Mouse (Mus musculus) kidney, embryonic 15.5 days (tissue): ENCODE data around the gene Gm21789. TPM values are rescaled to one million over a fixed set of nuclear protein-coding genes. Genes with fewer than 3 reads are reported as not detected.
"Not testable (repeated sequence)": the region's sequence is repeated elsewhere in the genome, so short reads cannot be mapped to it uniquely, and the experiment has no call there.

Source experiments
- ATAC-seq: fragments of 200-750 bp; cut with Nextera tagmentation; replicated peaks from 2 replicates; pipeline ENCODE4 v1.8.0; 2017; ENCODE audit warnings: moderate TSS enrichment; ENCODE audit not compliant: low FRiP score
- H3K27ac ChIP-seq: fragments of 300-500 bp; sonication (generic); 2 replicates; pipeline ENCODE4 v1.5.1; 2015; ENCODE audit warnings: mild to moderate bottlenecking, inconsistent platforms
- H3K27me3 ChIP-seq: fragments of 300-500 bp; sonication (generic); 2 replicates; pipeline ENCODE4 v1.6.1; 2015; ENCODE audit warnings: inconsistent platforms
- H3K36me3 ChIP-seq: fragments of 300-500 bp; sonication (generic); 2 replicates; pipeline ENCODE4 v1.6.1; 2015; ENCODE audit warnings: inconsistent platforms
- H3K4me1 ChIP-seq: fragments of 300-500 bp; sonication (generic); 2 replicates; pipeline ENCODE4 v1.6.1; 2015; ENCODE audit warnings: inconsistent platforms
- H3K4me2 ChIP-seq: fragments of 300-500 bp; sonication (generic); 2 replicates; pipeline ENCODE4 v1.6.1; 2015; ENCODE audit warnings: moderate library complexity, mild to moderate bottlenecking, inconsistent platforms
- H3K4me3 ChIP-seq: fragments of 300-500 bp; sonication (generic); replicated peaks from 2 replicates; pipeline ENCODE4 v1.5.1; 2015; ENCODE audit warnings: mild to moderate bottlenecking, inconsistent platforms
- H3K9ac ChIP-seq: fragments of 300-500 bp; sonication (generic); 2 replicates; pipeline ENCODE4 v1.6.1; 2015; ENCODE audit warnings: mild to moderate bottlenecking, inconsistent platforms
- H3K9me3 ChIP-seq: fragments of 300-500 bp; sonication (generic); replicated peaks from 2 replicates; pipeline ENCODE4 v1.6.1; 2016; ENCODE audit warnings: inconsistent platforms
- WGBS: fragments of 180-500 bp; shearing (Covaris S2); methylation state at CpG from one replicate; pipeline ENCODE4 v1.1.7; 2015; ENCODE audit warnings: mixed read lengths; 5-methylcytosine and 5-hydroxymethylcytosine counted together
- polyA plus RNA-seq: library from polyadenylated mRNA; unstranded; fragments of >200 nt; fragmentation: Nextera tagmentation; extraction: Ambion mirVana; gene quantifications from 2 replicates; pipeline ENCODE4 v1.2.1, GENCODE M21; 2015

Gm21789 gene
- not detected in 2 replicates for polyA plus RNA-seq

DNA sequence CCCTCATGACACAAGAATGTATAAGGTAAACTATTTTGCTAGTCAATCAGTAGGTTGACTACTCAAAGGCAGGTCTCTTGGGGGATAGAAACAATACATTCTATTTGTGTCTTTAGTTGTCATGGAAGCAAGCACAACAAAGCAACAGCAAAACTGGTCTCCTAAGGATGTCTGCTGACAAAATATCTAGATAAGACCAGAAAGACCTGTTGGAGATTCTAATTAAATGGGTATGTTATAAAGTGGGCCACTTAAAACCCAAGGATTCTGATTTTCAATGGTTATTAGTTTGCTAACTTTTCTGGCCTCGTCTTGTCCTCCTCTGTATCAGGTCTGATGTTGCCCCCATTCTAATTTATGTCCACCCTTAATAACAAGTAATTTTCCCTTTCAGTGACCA is at the start of gene Gm21789:
Gm21789 (plus strand) TSS at position 301 of the 400 bp plus-strand sequence.
- WGBS, result no CpG with 5 or more reads among the region's 1 CpGs
- H3K27me3 ChIP-seq, H3K27ac ChIP-seq: not testable (repeated sequence)

DNA sequence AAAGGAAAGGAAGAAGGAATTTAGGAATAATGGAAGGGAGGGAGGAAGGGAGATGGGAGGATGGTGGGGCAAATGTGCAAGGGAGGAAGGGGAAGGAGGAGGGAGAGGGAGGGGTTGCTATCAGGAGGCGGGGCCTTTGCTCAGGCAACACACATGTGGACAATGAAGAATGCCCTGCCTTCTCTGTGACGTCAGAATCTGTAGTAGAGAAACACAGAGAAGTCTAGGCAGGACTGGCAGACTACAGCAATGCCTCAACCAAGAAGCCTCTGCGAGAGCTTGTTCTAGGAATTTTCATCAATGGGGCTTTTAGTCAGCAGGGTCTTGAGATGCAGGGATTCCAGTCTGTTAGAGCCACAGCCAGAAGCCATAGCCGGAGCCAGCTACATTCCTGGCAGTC is 47.2 kb upstream of the Gm21789 start, which contains the start of gene Btbd35f30:
Btbd35f30 (plus strand) TSS at position 301 of the 400 bp plus-strand sequence.
- not testable (repeated sequence) for H3K36me3 ChIP-seq, H3K9me3 ChIP-seq, H3K4me1 ChIP-seq, H3K9ac ChIP-seq, H3K4me3 ChIP-seq, H3K27me3 ChIP-seq, H3K4me2 ChIP-seq, ATAC-seq, H3K27ac ChIP-seq
- WGBS, result no CpG with 5 or more reads among the region's 4 CpGs

More for the DNA sequence above, at the start of gene Gm21789:
- not testable (repeated sequence) for ATAC-seq, H3K4me3 ChIP-seq, H3K4me2 ChIP-seq, H3K9me3 ChIP-seq, H3K36me3 ChIP-seq, H3K4me1 ChIP-seq, H3K9ac ChIP-seq

DNA sequence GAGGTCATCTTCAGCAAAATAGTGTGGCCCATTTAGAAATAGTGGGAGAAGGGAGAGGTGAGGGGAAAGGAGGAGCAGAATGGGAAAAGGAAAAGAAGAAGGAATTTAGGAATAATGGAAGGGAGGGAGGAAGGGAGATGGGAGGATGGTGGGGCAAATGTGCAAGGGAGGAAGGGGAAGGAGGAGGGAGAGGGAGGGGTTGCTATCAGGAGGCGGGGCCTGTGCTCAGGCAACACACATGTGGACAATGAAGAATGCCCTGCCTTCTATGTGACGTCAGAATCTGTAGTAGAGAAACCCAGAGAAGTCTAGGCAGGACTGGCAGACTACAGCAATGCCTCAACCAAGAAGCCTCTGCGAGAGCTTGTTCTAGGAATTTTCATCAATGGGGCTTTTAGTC is 32.0 kb downstream of the Gm21789 start, which contains the start of gene Btbd35f5:
Btbd35f5 (plus strand) TSS at position 301 of the 400 bp plus-strand sequence.
- not testable (repeated sequence) for ATAC-seq, H3K4me1 ChIP-seq, H3K4me3 ChIP-seq, H3K9me3 ChIP-seq, H3K27me3 ChIP-seq, H3K36me3 ChIP-seq, H3K4me2 ChIP-seq, H3K27ac ChIP-seq, H3K9ac ChIP-seq
- no CpG with 5 or more reads among the region's 3 CpGs for WGBS

Other genes starting within 250 kb of the Gm21789 start
- gene Btbd35f21, start 215.7 kb upstream of the Gm21789 start, polyA plus RNA-seq, result not detected in 2 replicates
- not detected in 2 replicates for gene Btbd35f30, start 47.1 kb upstream of the Gm21789 start, polyA plus RNA-seq
- gene Btbd35f5, start 32.1 kb downstream of the Gm21789 start, polyA plus RNA-seq, result not detected in 2 replicates